Mouse (Mus musculus) liver, postnatal 0 days (tissue): ENCODE data around the gene Mrpl38.

Source experiments
- CTCF ChIP-seq: sonication (generic); IDR thresholded peaks from 2 replicates; pipeline ENCODE4 v1.5.1; 2016; ENCODE audit warnings: antibody characterized with exemption, low read depth
- EP300 ChIP-seq: IDR thresholded peaks from 2 replicates; pipeline ENCODE4 v1.6.1; 2016; ENCODE audit warnings: antibody characterized with exemption, low read depth, mild to moderate bottlenecking

DNA sequence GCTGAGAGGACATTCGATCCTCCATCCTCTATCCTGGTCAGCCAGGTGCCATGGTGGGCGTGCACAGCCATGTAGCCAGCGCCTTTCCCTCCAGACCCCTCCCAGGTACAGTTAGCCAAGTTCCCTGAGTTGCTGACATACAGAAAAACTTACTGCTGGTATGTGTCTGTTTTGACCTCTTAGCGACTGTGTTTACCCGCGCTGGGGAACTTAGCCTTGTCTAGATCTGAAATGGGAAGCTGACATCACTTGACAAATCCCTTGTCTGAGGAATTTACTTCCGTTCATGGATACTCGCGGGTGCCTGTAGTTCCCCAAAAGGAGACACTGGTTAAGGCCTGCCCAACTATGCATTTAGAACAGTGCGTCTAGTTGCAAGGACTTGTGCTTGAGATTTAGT is 28.1 kb downstream of the Mrpl38 start:
- TF ChIP-seq EP300 (no peak; the same call in 1 of the 2 replicates), CTCF (no peak)
